Mouse (Mus musculus): ENCODE data around the gene Fgfr1op. TPM values are rescaled to one million over a fixed set of nuclear protein-coding genes. Genes with fewer than 3 reads are reported as not detected.
"Not testable (repeated sequence)": the region's sequence is repeated elsewhere in the genome, so short reads cannot be mapped to it uniquely, and the experiment has no call there.

The Fgfr1op gene
- polyA plus RNA-seq, 1 experiment from 2014 or later = 32.0 TPM

DNA sequence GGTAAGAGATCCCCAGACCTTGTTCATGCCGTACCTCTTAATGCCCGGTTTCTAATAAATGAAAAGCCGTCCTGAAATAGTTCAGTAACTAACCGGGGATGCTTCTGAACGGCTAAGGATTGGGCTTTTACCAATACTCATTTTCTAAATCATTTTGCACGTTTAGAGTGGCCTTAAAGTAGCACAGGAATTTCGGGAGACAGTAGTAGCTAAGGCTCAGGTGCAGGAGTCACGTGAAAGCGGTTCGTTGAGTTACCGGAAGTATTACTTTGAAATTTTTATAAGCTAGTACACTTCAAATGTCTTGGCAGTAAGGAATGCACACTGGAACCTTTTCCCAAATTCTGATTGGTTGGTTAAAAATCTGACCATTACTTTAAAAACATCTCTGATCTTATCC lies 676 bp downstream of the Fgfr1op start:
- Histone ChIP-seq H3K4me3 (ENCODE audit: low read length) (peak overlapping the region; percentile 51), H3K9ac (ENCODE audit: low read depth, low read length) (peak overlapping the region; percentile 58; the same call in 1 of the 2 replicates), H3K4me2 (ENCODE audit: low read depth, low read length) (0 out of 2 replicates have a peak overlapping the region, but pooled peaks have one; percentile 22)
- WGBS = under 1% methylated on average over 10 of the region's 11 CpGs
- H3K36me3 ChIP-seq (ENCODE audit: control insufficient read depth, insufficient read depth, low read length); H3K9me3 ChIP-seq (ENCODE audit: control insufficient read depth, low read length); H3K4me1 ChIP-seq (ENCODE audit: control insufficient read depth, insufficient read depth, low read length); H3K27me3 ChIP-seq (replicated peaks; ENCODE audit: control insufficient read depth, insufficient read depth, low read length); ATAC-seq; H3K27ac ChIP-seq (ENCODE audit: low read length): not testable (repeated sequence)

DNA sequence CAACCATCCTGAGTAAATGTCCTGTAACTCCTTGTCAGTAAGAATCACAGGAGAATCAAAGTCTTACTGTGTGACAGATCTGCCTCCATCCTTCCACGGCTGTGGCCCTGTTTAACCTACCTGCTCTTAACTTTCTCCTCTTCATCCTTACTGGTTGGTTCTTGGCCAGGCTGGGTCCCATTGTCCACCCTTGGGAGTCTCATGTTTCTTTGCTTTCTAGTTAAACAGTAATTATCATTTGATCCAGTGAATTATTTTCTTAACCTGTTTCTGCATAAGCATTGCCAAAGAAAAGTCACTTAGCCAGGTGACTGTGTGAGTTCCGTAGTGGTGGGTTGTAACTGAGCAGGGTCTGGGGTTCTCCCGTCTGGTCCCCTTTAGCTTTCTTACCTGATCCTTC lies 1.2 kb downstream of the Fgfr1op start:
- H3K27ac ChIP-seq (ENCODE audit: low read length); H3K9me3 ChIP-seq (ENCODE audit: control insufficient read depth, low read length); ATAC-seq; H3K4me1 ChIP-seq (ENCODE audit: control insufficient read depth, insufficient read depth, low read length); H3K36me3 ChIP-seq (ENCODE audit: control insufficient read depth, insufficient read depth, low read length); H3K27me3 ChIP-seq (replicated peaks; ENCODE audit: control insufficient read depth, insufficient read depth, low read length); H3K9ac ChIP-seq (ENCODE audit: low read depth, low read length): not testable (repeated sequence)
- 0 out of 2 replicates have a peak overlapping the region, but pooled peaks have one; percentile 22 for H3K4me2 ChIP-seq (ENCODE audit: low read depth, low read length)
- WGBS = 53% methylated on average over 2 of the region's 3 CpGs
- peak overlapping the region; percentile 51; the same call in 1 of the 2 replicates for H3K4me3 ChIP-seq (ENCODE audit: low read length)

DNA sequence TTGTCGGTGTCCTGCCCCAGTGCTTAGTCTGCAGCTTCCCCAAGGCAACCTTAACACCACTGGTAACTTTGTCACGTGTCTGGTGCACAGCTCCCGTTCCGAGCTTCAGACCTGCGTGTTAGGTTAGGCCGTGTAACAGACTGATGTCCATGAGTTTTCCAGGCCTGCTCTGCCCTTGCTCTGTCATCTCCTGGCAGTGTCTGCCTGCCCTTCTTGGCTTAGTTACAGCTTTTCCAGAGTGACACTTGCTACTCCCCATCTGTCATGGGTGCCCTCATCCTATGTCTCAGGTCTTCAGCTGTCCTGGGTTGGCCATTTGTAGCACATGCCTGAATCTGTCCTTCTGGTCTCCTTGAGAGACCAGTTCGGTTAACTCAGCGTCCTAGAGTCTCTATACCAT lies 2.1 kb downstream of the Fgfr1op start:
- not testable (repeated sequence) for H3K9ac ChIP-seq (ENCODE audit: low read depth, low read length); H3K36me3 ChIP-seq (ENCODE audit: control insufficient read depth, insufficient read depth, low read length); H3K4me2 ChIP-seq (ENCODE audit: low read depth, low read length); ATAC-seq; H3K4me3 ChIP-seq (ENCODE audit: low read length); H3K9me3 ChIP-seq (ENCODE audit: control insufficient read depth, low read length); H3K4me1 ChIP-seq (ENCODE audit: control insufficient read depth, insufficient read depth, low read length); H3K27me3 ChIP-seq (replicated peaks; ENCODE audit: control insufficient read depth, insufficient read depth, low read length); H3K27ac ChIP-seq (ENCODE audit: low read length)
- WGBS = 86% methylated on average over 5 of the region's 8 CpGs

DNA sequence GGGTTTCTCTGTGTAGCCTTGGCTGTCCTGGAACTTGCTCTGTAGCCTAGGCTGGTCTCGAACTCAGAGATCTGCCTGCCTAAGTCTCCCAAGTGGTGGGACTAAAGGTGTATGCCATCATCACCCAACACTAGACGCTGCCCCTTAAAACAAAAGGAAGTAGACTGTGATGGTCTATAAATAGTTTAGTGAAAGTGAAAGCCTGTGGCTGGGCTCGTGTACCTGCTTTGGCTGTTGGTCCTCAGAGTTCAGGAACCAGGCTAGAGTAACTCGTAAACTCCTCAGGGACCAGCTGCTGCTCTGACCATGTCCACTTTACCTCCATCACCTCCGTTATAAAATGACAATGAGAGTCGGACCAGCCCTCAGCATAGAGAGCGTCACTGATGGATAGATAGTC lies 5.0 kb downstream of the Fgfr1op start:
- no peak overlapping the region for H3K9ac ChIP-seq (ENCODE audit: low read depth, low read length)
- no peak overlapping the region for H3K4me3 ChIP-seq (ENCODE audit: low read length)
- 78% methylated on average over 7 of the region's 7 CpGs for WGBS
- no peak overlapping the region for H3K27ac ChIP-seq (ENCODE audit: low read length)
- no peak overlapping the region for H3K4me2 ChIP-seq (ENCODE audit: low read depth, low read length)
- ATAC-seq = no peak
- H3K27me3 ChIP-seq (replicated peaks; ENCODE audit: control insufficient read depth, insufficient read depth, low read length) = no peaks in the 10 kb centered on the region
- no peaks in the 10 kb centered on the region for H3K9me3 ChIP-seq (ENCODE audit: control insufficient read depth, low read length)
- H3K4me1 ChIP-seq (ENCODE audit: control insufficient read depth, insufficient read depth, low read length) = no peaks in the 10 kb centered on the region
- H3K36me3 ChIP-seq (ENCODE audit: control insufficient read depth, insufficient read depth, low read length) = peaks cover 3% of the 10 kb centered on the region; the same call in 1 of the 2 replicates

DNA sequence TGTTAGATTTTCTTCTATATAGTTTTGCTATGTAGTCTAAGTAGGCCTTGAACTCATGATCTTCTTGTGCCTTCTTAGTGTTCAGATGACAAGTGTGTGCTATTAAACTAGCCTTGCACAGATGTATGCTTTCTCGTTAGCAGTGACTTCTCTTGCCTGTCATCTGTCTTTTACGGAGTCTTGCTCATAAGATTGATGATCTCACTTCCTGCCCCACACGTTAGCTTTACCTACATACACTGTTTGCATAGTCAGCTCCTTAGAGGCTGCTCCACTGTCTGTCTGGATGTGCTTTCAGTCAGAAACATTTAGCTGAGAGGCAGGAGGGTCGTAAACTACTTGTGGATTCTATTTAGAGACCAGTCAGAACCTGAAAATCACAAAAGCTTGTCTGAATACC lies 5.8 kb downstream of the Fgfr1op start:
- H3K36me3 ChIP-seq (ENCODE audit: control insufficient read depth, insufficient read depth, low read length) = peaks cover 7% of the 10 kb centered on the region; the same call in 1 of the 2 replicates

DNA sequence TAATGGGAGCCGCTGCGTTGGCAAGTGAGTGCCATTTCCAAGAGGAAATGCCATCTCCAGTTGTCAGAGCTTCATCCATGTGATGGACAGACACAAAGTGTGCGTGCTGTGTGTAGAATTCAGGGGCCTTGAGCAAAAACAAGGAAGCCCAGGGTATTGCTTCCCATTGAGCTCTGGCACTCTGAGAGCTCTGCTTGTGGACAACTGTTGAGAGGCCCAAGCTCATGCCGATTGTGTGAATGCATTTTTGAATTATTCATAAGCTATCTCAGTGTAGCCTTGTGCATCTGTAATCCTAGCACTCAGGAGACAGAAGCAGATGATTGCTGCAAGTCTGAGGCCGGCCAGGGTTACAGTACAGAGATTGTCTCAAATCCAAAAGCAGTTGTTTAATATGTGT lies 11.8 kb downstream of the Fgfr1op start:
- no peak overlapping the region for H3K9ac ChIP-seq (ENCODE audit: low read depth, low read length)
- ATAC-seq = no peak
- H3K27me3 ChIP-seq (replicated peaks; ENCODE audit: control insufficient read depth, insufficient read depth, low read length) = no peaks in the 10 kb centered on the region
- no peak overlapping the region for H3K27ac ChIP-seq (ENCODE audit: low read length)
- no peaks in the 10 kb centered on the region for H3K4me1 ChIP-seq (ENCODE audit: control insufficient read depth, insufficient read depth, low read length)
- WGBS = 84% methylated on average over 5 of the region's 5 CpGs
- no peak overlapping the region for H3K4me2 ChIP-seq (ENCODE audit: low read depth, low read length)
- H3K4me3 ChIP-seq (ENCODE audit: low read length) = no peak overlapping the region
- no peaks in the 10 kb centered on the region for H3K9me3 ChIP-seq (ENCODE audit: control insufficient read depth, low read length)
- peaks cover 10% of the 10 kb centered on the region; the same call in 1 of the 2 replicates for H3K36me3 ChIP-seq (ENCODE audit: control insufficient read depth, insufficient read depth, low read length)

More for the DNA sequence above, 5.8 kb downstream of the Fgfr1op start:
- Histone ChIP-seq H3K9me3 (ENCODE audit: control insufficient read depth, low read length) (no peaks in the 10 kb centered on the region), H3K27me3 (replicated peaks; ENCODE audit: control insufficient read depth, insufficient read depth, low read length) (no peaks in the 10 kb centered on the region), H3K27ac (ENCODE audit: low read length) (no peak overlapping the region), H3K4me1 (ENCODE audit: control insufficient read depth, insufficient read depth, low read length) (no peaks in the 10 kb centered on the region), H3K4me2 (ENCODE audit: low read depth, low read length) (no peak overlapping the region), H3K9ac (ENCODE audit: low read depth, low read length) (no peak overlapping the region), H3K4me3 (ENCODE audit: low read length) (no peak overlapping the region)
- no peak for ATAC-seq
- 49% methylated on average over 4 of the region's 4 CpGs for WGBS

DNA sequence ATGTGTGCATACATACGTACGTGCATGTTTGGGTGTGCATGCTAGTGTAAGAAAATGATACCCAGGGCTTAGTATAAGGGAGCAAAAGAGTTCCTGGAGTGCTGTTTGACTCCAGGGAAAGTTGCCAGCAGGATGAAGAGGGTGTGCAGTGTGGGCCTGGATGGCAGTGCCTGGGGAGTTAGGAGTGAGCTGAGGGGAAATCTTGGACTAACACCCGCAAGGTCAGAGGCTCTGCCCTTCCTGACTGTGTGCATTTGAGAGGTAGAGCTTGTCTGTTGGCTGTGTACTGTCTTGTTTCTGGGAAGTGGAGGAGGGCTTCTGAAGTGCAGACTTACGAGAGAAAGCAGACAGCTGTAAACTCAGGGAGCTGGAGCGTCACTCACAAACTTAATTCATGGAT lies 18.5 kb downstream of the Fgfr1op start:
- no peak for ATAC-seq
- WGBS = 71% methylated on average over 5 of the region's 5 CpGs
- H3K4me1 ChIP-seq (ENCODE audit: control insufficient read depth, insufficient read depth, low read length) = no peaks in the 10 kb centered on the region
- H3K9me3 ChIP-seq (ENCODE audit: control insufficient read depth, low read length) = no peaks in the 10 kb centered on the region
- no peak overlapping the region for H3K4me3 ChIP-seq (ENCODE audit: low read length)
- no peak overlapping the region for H3K4me2 ChIP-seq (ENCODE audit: low read depth, low read length)
- no peak overlapping the region for H3K27ac ChIP-seq (ENCODE audit: low read length)
- no peak overlapping the region for H3K9ac ChIP-seq (ENCODE audit: low read depth, low read length)
- no peaks in the 10 kb centered on the region for H3K27me3 ChIP-seq (replicated peaks; ENCODE audit: control insufficient read depth, insufficient read depth, low read length)
- peaks cover 6% of the 10 kb centered on the region; the same call in 1 of the 2 replicates for H3K36me3 ChIP-seq (ENCODE audit: control insufficient read depth, insufficient read depth, low read length)

DNA sequence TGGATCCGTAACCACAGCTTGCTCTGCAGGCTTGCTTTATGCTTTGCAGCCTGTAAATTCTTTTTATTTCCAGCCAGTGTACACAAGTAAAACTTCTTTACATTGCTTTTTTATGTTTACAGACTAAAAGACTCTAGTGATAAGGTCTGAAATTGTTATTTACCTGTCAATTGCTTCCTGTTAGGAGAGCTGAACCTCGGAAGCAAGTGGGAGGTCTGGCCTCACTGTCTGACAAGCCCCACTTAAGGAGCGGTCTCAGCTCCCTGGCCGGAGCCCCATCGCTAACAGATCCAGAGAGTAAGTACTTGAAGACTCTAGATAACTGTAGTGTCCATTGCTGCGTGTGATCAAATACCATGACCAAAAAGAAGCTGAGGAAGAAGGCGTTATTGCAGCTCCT lies 18.9 kb downstream of the Fgfr1op start:
- no peak overlapping the region for H3K4me2 ChIP-seq (ENCODE audit: low read depth, low read length)
- H3K9ac ChIP-seq (ENCODE audit: low read depth, low read length) = no peak overlapping the region
- H3K9me3 ChIP-seq (ENCODE audit: control insufficient read depth, low read length) = no peaks in the 10 kb centered on the region
- H3K27me3 ChIP-seq (replicated peaks; ENCODE audit: control insufficient read depth, insufficient read depth, low read length) = no peaks in the 10 kb centered on the region
- peaks cover 7% of the 10 kb centered on the region; the same call in 1 of the 2 replicates for H3K36me3 ChIP-seq (ENCODE audit: control insufficient read depth, insufficient read depth, low read length)
- H3K4me1 ChIP-seq (ENCODE audit: control insufficient read depth, insufficient read depth, low read length) = no peaks in the 10 kb centered on the region
- H3K4me3 ChIP-seq (ENCODE audit: low read length) = no peak overlapping the region
- H3K27ac ChIP-seq (ENCODE audit: low read length) = no peak overlapping the region
- no peak for ATAC-seq
- WGBS = 75% methylated on average over 7 of the region's 7 CpGs

DNA sequence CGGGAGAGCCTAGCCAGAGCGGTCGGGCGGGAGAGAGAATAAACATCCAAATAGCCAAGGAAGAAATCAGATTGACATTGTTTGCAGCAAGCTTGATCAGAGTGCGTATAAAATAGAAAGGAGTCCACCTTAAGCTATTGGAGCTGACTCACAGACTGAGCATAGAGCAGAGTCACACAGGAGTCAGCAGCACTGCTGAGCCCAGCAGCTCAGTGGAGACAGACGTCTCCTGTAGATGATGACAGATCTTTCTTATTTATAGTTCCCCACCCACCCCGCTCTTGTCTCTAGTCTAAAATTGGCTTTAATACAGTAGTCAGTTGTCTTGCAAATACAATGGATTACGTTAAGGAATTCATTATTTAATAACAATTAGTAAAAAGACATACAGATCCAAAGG lies 28.4 kb downstream of the Fgfr1op start:
- WGBS = 84% methylated on average over 8 of the region's 8 CpGs
- Histone ChIP-seq H3K4me1 (ENCODE audit: control insufficient read depth, insufficient read depth, low read length) (no peaks in the 10 kb centered on the region), H3K27me3 (replicated peaks; ENCODE audit: control insufficient read depth, insufficient read depth, low read length) (no peaks in the 10 kb centered on the region), H3K4me3 (ENCODE audit: low read length) (no peak overlapping the region), H3K27ac (ENCODE audit: low read length) (no peak overlapping the region), H3K36me3 (ENCODE audit: control insufficient read depth, insufficient read depth, low read length) (peaks cover 10% of the 10 kb centered on the region; the same call in 1 of the 2 replicates), H3K9ac (ENCODE audit: low read depth, low read length) (no peak overlapping the region), H3K9me3 (ENCODE audit: control insufficient read depth, low read length) (no peaks in the 10 kb centered on the region), H3K4me2 (ENCODE audit: low read depth, low read length) (no peak overlapping the region)
- ATAC-seq = no peak

DNA sequence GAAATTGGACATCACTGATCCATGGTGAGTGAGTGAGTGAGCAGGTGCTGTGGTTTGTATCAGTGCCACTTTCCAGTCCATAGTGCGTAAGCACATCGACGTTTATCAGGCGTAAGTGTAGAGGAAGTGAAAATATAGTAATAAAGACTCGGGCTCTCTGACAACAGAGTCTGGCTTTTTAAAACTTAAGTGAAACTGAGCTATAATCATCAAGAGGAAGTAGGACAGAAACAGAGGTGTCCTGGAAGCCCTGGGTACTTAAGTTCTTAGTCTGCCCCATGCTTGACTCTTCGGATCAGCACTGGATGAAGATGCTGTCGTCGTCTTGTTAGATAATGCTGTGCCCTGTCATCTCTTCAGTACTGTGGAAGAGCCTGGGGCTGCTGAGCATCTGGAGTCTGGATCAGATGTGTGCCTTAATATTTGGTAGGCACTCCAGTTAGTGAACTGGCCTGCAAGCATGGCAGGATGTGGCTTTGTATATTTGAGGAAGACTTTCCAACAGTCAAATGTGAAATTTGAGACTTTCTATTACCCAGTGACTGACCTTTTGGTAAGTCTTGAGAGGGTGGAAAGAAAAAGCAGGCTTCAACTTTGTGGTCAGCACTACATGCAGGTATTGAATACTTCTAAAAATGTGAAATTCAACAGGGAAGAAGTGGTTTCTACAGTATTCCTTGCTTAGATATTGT lies 30.5 kb downstream of the Fgfr1op start:
- no peak overlapping the region for H3K4me3 ChIP-seq (ENCODE audit: low read length)
- no peaks in the 10 kb centered on the region for H3K27me3 ChIP-seq (replicated peaks; ENCODE audit: control insufficient read depth, insufficient read depth, low read length)
- no peaks in the 10 kb centered on the region for H3K4me1 ChIP-seq (ENCODE audit: control insufficient read depth, insufficient read depth, low read length)
- no peaks in the 10 kb centered on the region for H3K9me3 ChIP-seq (ENCODE audit: control insufficient read depth, low read length)
- no peak for ATAC-seq
- no peak overlapping the region for H3K27ac ChIP-seq (ENCODE audit: low read length)
- no peak overlapping the region for H3K4me2 ChIP-seq (ENCODE audit: low read depth, low read length)
- no peak overlapping the region for H3K9ac ChIP-seq (ENCODE audit: low read depth, low read length)
- 93% methylated on average over 8 of the region's 8 CpGs for WGBS
- H3K36me3 ChIP-seq (ENCODE audit: control insufficient read depth, insufficient read depth, low read length) = 0 out of 2 replicates have a peak, but pooled peaks cover 5% of the 10 kb centered on the region
